Mouse (Mus musculus) liver, postnatal 0 days (tissue): ENCODE measurements around the gene Fpr2. TPM values are rescaled to one million over a fixed set of nuclear protein-coding genes. Genes with fewer than 3 reads are reported as not detected.

Source experiments
- ATAC-seq: fragments of 200-750 bp; cut with Nextera tagmentation; 2 replicates; pipeline ENCODE4 v1.8.0; 2017; ENCODE audit warnings: mild to moderate bottlenecking, moderate library complexity
- DNase-seq: peaks from one replicate; pipeline ENCODE4 v3.0.0-alpha.2; 2016
- H3K27ac ChIP-seq: fragments of 300-500 bp; sonication (generic); 2 replicates; pipeline ENCODE4 v1.5.1; 2014; ENCODE audit warnings: antibody characterized with exemption, moderate library complexity, mild to moderate bottlenecking, low read depth
- H3K27me3 ChIP-seq: fragments of 300-500 bp; sonication (generic); 2 replicates; pipeline ENCODE4 v1.6.1; 2014; ENCODE audit warnings: low read length, control low read depth, mixed read lengths; ENCODE audit not compliant: insufficient read depth
- H3K36me3 ChIP-seq: fragments of 300-500 bp; sonication (generic); replicated peaks from 2 replicates; pipeline ENCODE4 v1.6.1; 2014; ENCODE audit warnings: mild to moderate bottlenecking, control low read depth, low read length, moderate library complexity, mixed read lengths; ENCODE audit not compliant: insufficient read depth
- H3K4me1 ChIP-seq: fragments of 300-500 bp; sonication (generic); 2 replicates; pipeline ENCODE4 v1.6.1; 2014; ENCODE audit warnings: antibody characterized with exemption, mild to moderate bottlenecking, control low read depth; ENCODE audit not compliant: insufficient read depth
- H3K4me2 ChIP-seq: fragments of 300-500 bp; sonication (generic); 2 replicates; pipeline ENCODE4 v1.6.1; 2014; ENCODE audit warnings: low read depth, mild to moderate bottlenecking, low read length, moderate library complexity, mixed read lengths
- H3K4me3 ChIP-seq: fragments of 300-500 bp; sonication (generic); 2 replicates; pipeline ENCODE4 v1.5.1; 2014; ENCODE audit warnings: low read depth, low read length
- H3K9ac ChIP-seq: fragments of 300-500 bp; sonication (generic); replicated peaks from 2 replicates; pipeline ENCODE4 v1.6.1; 2014; ENCODE audit warnings: mild to moderate bottlenecking, moderate library complexity
- H3K9me3 ChIP-seq: fragments of 300-500 bp; sonication (generic); 2 replicates; pipeline ENCODE4 v1.6.1; 2016; ENCODE audit warnings: mild to moderate bottlenecking, control low read depth, low read length, mixed read lengths
- CTCF ChIP-seq: sonication (generic); IDR thresholded peaks from 2 replicates; pipeline ENCODE4 v1.5.1; 2016; ENCODE audit warnings: antibody characterized with exemption, low read depth
- EP300 ChIP-seq: IDR thresholded peaks from 2 replicates; pipeline ENCODE4 v1.6.1; 2016; ENCODE audit warnings: antibody characterized with exemption, low read depth, mild to moderate bottlenecking
- WGBS: fragments of 180-500 bp; shearing (Covaris S2); extraction: QIAGEN DNeasy Blood & Tissue Kit; methylation state at CpG from one replicate; pipeline ENCODE4 v1.1.7; 2014; ENCODE audit not compliant: insufficient replicate concordance; 5-methylcytosine and 5-hydroxymethylcytosine counted together
- polyA plus RNA-seq: library from polyadenylated mRNA; unstranded; fragments of >200 nt; fragmentation: Nextera tagmentation; extraction: Ambion mirVana; gene quantifications from 2 replicates; pipeline ENCODE4 v1.2.1, GENCODE M21; 2015

Fpr2 gene
- polyA plus RNA-seq, 1 experiment from 2014 or later = 9.3 TPM

DNA sequence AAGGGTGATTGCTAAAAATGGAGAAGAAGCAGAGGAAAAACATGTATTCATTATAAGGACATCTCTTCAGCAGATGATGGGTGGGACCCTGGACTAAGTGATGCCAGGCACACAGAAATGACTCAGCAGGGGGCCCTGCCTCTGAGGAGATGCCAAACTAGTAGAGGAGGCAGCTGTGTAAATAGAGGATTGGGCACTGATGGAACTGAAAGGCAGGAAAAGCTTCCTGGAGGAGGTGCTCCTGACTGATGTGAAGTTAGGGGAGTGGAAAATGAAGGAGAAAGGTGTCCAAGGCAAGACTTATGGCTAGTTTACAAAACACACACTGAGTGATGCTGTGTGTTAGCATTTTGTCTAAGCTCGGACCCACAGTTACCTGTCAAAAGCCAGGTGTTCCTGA is 30.2 kb upstream of the Fpr2 start:
- Histone ChIP-seq H3K36me3 (no peaks in the 10 kb centered on the region), H3K4me1 (no peaks in the 10 kb centered on the region), H3K27ac (no peak overlapping the region), H3K27me3 (no peaks in the 10 kb centered on the region), H3K4me2 (no peak overlapping the region), H3K4me3 (no peak overlapping the region), H3K9ac (no peak overlapping the region), H3K9me3 (no peaks in the 10 kb centered on the region)
- TF ChIP-seq CTCF (no peak), EP300 (no peak)
- WGBS = 56% methylated on average over 1 of the region's 1 CpGs
- DNase-seq (no peak), ATAC-seq (no peak)

DNA sequence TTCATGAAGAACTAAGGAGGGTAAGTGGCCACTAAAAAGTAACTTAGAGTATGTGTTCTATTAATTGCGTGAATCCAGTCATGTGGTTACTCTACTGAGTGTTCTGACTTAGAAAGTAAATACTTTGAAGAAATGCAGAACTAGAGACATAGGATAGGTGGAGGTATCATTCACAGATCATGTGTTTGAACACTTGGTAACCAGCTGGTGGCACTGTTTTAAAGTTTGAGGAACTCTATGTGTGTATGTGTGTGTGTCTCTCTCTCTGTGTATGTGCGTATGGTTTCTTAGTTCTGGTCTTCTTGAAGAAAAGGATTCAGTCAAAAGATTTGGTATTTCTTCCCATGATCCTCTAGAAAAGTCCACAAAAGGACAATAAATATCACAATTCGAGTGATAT is 27.5 kb upstream of the Fpr2 start:
- H3K9me3 ChIP-seq = no peaks in the 10 kb centered on the region
- WGBS = 63% methylated on average over 3 of the region's 3 CpGs
- no peaks in the 10 kb centered on the region for H3K27me3 ChIP-seq
- ATAC-seq (no peak), DNase-seq (no peak)
- no peaks in the 10 kb centered on the region for H3K36me3 ChIP-seq
- TF ChIP-seq EP300 (no peak), CTCF (peak; percentile 49)
- no peak overlapping the region for H3K9ac ChIP-seq
- peaks cover 4% of the 10 kb centered on the region for H3K4me1 ChIP-seq
- no peak overlapping the region for H3K27ac ChIP-seq
- no peak overlapping the region for H3K4me3 ChIP-seq
- no peak overlapping the region for H3K4me2 ChIP-seq

DNA sequence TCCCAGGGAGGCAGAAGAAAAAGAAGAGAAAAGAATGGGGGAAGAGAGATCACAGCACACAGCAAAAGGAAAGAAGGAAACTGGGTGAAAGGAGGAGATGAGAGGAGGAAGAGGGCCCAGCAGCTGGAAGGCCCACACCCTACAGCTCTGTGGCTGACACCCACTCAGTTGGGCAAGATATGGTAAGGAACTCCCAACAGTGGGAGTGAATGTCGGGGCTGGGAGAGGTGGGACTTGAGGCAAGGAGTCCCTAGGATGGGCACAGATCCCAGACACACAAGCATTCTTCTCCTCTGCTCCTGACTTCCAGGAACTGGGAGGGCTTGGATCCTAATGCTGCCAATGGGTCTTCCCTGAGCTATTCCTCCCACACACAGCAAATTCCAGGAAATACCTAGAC is 25.3 kb upstream of the Fpr2 start:
- H3K4me1 ChIP-seq = peaks cover 15% of the 10 kb centered on the region
- H3K27me3 ChIP-seq = no peaks in the 10 kb centered on the region
- 42% methylated on average over 1 of the region's 1 CpGs for WGBS
- no peak for TF ChIP-seq EP300
- TF ChIP-seq CTCF = no peak
- H3K4me3 ChIP-seq = no peak overlapping the region
- H3K27ac ChIP-seq = no peak overlapping the region
- no peaks in the 10 kb centered on the region for H3K9me3 ChIP-seq
- DNase-seq = no peak
- H3K36me3 ChIP-seq = no peaks in the 10 kb centered on the region
- no peak overlapping the region for H3K4me2 ChIP-seq
- H3K9ac ChIP-seq = no peak overlapping the region
- ATAC-seq = no peak

DNA sequence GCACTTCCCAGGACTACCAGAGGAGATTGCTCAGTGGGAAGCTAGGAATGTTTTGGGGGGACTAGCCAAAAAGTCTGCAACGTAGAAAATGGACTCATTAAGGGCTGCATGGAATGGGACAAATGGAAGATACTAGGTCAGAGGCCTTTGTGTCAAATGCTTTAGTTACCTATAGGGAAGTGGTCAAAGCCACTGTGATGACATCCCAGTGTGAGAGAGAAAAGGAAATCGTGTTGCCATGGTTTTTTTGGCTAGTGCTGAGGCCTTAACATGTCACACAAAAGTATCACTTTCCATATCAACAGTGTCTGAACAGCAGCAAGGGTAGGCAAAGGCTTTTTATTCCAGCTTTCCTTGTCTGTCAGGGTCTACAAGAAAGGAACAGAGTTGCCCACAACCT is 22.5 kb upstream of the Fpr2 start:
- Histone ChIP-seq H3K36me3 (no peaks in the 10 kb centered on the region), H3K4me1 (peaks cover 15% of the 10 kb centered on the region), H3K9me3 (no peaks in the 10 kb centered on the region), H3K4me3 (no peak overlapping the region), H3K4me2 (no peak overlapping the region), H3K27ac (no peak overlapping the region), H3K27me3 (no peaks in the 10 kb centered on the region), H3K9ac (no peak overlapping the region)
- WGBS = 40% methylated on average over 2 of the region's 2 CpGs
- DNase-seq (no peak), ATAC-seq (peak; percentile 51; the same call in 1 of the 2 replicates)
- TF ChIP-seq CTCF (no peak), EP300 (no peak)

DNA sequence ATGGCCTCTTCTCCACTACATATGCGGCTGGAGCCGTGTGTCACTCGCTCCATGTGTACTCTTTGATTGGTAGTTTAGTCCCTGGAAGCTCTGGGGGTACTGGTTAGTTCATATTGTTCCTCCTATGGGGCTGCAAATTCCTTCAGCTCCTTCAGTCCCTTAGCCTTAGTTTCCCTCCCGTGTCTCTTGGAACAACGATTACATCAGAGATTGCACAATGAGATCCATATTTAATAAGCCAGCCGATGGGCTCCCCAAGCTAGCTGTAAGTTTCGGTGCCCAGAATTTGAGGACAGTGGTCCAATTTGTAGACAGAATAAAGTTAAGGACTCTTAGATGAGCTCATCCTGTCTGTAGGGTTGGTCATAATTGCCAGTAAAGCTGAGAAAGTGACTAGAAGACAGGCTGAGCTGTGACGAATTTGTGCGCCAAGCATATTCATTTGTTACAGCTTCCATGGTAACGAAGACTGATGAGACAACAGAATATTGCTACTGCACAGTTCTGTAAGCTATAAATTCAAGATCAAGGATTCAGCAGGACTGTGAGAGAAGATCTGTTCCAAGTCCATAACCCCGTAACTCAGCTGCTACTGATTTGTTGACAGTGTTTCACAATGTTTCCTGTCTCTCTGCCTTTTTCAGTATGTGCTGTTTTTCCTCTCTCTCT is 20.7 kb upstream of the Fpr2 start:
- Histone ChIP-seq H3K4me3 (no peak overlapping the region), H3K36me3 (no peaks in the 10 kb centered on the region), H3K27me3 (no peaks in the 10 kb centered on the region), H3K4me2 (no peak overlapping the region), H3K9ac (no peak overlapping the region), H3K4me1 (peaks cover 15% of the 10 kb centered on the region), H3K9me3 (no peaks in the 10 kb centered on the region), H3K27ac (no peak overlapping the region)
- DNase-seq (no peak), ATAC-seq (peak; percentile 59)
- 59% methylated on average over 11 of the region's 11 CpGs for WGBS
- TF ChIP-seq CTCF = no peak
- TF ChIP-seq EP300 = no peak

DNA sequence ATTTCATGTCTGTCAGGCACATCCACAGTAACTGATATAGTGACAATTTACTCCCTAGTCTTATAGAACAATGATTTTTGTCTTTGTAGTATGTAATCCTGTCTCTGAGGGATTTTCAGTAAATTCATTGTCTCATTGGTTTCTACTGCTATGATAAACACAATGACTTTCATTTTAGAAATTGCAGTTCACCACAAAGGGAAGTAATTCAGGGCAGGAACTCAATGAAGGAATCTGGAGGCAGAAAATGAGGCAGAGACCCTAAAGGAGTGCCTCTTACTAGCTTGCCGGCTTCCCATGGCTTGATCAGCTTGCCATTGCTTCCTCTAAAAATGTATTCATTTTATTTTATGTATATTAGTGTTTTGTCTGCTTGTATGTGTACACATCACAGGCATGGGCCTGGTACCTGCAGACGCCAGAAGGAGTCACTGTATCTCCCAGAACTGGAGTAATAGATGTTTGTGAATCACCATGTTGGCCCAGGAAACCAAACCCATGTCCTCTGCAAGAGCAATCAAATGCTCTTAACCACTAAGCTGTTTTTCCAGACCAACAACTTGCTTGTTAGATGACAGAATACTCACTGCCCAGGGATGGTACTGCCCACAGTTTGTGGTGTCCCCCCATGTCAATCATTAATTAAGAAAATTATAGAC is 16.6 kb upstream of the Fpr2 start:
- DNase-seq (no peak), ATAC-seq (no peak)
- Histone ChIP-seq H3K4me1 (peaks cover 7% of the 10 kb centered on the region; the same call in 1 of the 2 replicates), H3K9ac (no peak overlapping the region), H3K4me2 (0 out of 2 replicates have a peak overlapping the region, but pooled peaks have one; percentile 16), H3K27ac (peak overlapping the region; percentile 56), H3K9me3 (no peaks in the 10 kb centered on the region), H3K27me3 (no peaks in the 10 kb centered on the region), H3K4me3 (no peak overlapping the region), H3K36me3 (no peaks in the 10 kb centered on the region)
- 32% methylated on average over 2 of the region's 2 CpGs for WGBS
- no peak for TF ChIP-seq EP300
- TF ChIP-seq CTCF = no peak
